Mouse (Mus musculus) cerebellum, adult 2 months (tissue): ENCODE results near the gene Mettl9. TPM values are rescaled to one million over a fixed set of nuclear protein-coding genes. Genes with fewer than 3 reads are reported as not detected.
A peak's percentile ranks its signal among the peaks of the same experiment; 100 is the strongest.

Experiments
- DNase-seq, 2 experiments: peaks; one replicate each; pipeline ENCODE4 v3.0.0; 2021
- H3K27ac ChIP-seq: fragments of 200-500 bp; 2 replicates; pipeline ENCODE4 v1.5.1; 2012; ENCODE audit warnings: low read length, control low read depth, inconsistent platforms; ENCODE audit not compliant: insufficient read depth
- H3K27me3 ChIP-seq: fragments of 200-500 bp; 2 replicates; pipeline ENCODE4 v1.6.1; 2012; ENCODE audit warnings: inconsistent platforms, mild to moderate bottlenecking, low read length, moderate library complexity; ENCODE audit not compliant: control insufficient read depth, insufficient read depth
- H3K4me1 ChIP-seq: fragments of 200-500 bp; 2 replicates; pipeline ENCODE4 v1.6.1; 2011; ENCODE audit warnings: low read length; ENCODE audit not compliant: control insufficient read depth, insufficient read depth
- H3K4me3 ChIP-seq: fragments of 200-500 bp; replicated peaks from 2 replicates; pipeline ENCODE3; 2011; ENCODE audit warnings: mild to moderate bottlenecking, low read depth, low read length, control low read depth; ENCODE audit not compliant: insufficient read depth
- CTCF ChIP-seq: fragments of 200-500 bp; IDR thresholded peaks from 2 replicates; pipeline ENCODE4 v1.5.1; 2011; ENCODE audit warnings: low read depth, mild to moderate bottlenecking, control low read depth, low read length, moderate library complexity, borderline replicate concordance; ENCODE audit not compliant: insufficient read depth
- POLR2A ChIP-seq: fragments of 200-500 bp; IDR thresholded peaks from 2 replicates; pipeline ENCODE4 v1.6.1; 2011; ENCODE audit warnings: low read length, control low read depth, borderline replicate concordance; ENCODE audit not compliant: insufficient read depth
- WGBS: fragments of 180-500 bp; shearing (Covaris S2); methylation state at CpG from one replicate; pipeline ENCODE4 v1.1.7; 2018; 5-methylcytosine and 5-hydroxymethylcytosine counted together
- polyA plus RNA-seq: library from polyadenylated mRNA; depleted of rRNA; stranded (reverse); fragments of >200 nt; gene quantifications from 2 replicates; pipeline ENCODE4 v1.2.3, GENCODE M21; 2012; rRNA removed

Mettl9 gene
- polyA plus RNA-seq, 1 experiment, result 46.6 TPM

DNA sequence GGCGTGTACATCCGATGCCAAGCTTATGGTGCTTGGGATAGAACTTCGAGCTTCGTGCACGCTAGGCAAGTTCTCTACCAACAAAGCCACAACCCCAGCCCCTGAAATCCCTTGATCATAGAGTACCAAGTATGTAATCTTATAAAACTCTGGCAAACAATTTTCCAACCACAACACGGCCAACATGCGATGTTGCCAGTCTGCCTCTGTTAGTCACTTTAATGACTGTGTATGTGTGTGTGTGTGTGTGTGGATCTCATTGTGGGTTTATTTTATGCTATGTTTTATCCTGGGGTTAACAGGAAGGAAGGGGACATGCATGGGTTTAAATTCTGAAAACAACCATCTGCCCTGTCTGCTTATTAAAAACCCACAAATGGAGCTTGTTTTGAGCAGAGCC, 56.5 kb downstream of the Mettl9 start:
- Histone ChIP-seq H3K27me3 (no peaks in the 10 kb centered on the region; the same call in 1 of the 2 replicates), H3K27ac (no peak overlapping the region), H3K4me3 (no peak overlapping the region), H3K4me1 (no peaks in the 10 kb centered on the region)
- no peak for DNase-seq
- WGBS, result 91% methylated on average over 7 of the region's 7 CpGs
- no peak for TF ChIP-seq POLR2A

DNA sequence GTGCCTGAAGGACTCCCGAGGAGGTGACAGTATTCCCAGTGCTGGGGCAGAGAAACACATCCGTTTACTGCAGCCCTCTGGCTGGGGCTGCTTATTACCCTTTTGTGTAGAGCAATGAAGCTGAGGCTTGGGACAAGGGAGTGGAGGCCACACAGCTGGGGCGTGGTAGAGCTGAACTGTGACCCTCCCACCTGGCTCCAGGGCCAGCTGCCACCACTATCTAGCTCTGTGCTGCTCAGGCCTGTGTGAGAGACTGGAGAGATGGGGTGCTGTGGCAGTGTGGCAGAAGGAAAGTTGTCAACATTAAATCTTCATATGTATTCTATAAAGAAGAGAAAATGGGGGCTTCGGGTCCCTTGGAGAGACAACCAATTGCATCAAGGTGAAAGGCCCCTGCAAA, 58.8 kb downstream of the Mettl9 start:
- WGBS, result 77% methylated on average over 4 of the region's 4 CpGs
- Histone ChIP-seq H3K4me3 (no peak overlapping the region), H3K4me1 (no peaks in the 10 kb centered on the region), H3K27ac (no peak overlapping the region), H3K27me3 (no peaks in the 10 kb centered on the region)
- no peak for TF ChIP-seq POLR2A
- TF ChIP-seq CTCF, result no peak
- no peak for DNase-seq

DNA sequence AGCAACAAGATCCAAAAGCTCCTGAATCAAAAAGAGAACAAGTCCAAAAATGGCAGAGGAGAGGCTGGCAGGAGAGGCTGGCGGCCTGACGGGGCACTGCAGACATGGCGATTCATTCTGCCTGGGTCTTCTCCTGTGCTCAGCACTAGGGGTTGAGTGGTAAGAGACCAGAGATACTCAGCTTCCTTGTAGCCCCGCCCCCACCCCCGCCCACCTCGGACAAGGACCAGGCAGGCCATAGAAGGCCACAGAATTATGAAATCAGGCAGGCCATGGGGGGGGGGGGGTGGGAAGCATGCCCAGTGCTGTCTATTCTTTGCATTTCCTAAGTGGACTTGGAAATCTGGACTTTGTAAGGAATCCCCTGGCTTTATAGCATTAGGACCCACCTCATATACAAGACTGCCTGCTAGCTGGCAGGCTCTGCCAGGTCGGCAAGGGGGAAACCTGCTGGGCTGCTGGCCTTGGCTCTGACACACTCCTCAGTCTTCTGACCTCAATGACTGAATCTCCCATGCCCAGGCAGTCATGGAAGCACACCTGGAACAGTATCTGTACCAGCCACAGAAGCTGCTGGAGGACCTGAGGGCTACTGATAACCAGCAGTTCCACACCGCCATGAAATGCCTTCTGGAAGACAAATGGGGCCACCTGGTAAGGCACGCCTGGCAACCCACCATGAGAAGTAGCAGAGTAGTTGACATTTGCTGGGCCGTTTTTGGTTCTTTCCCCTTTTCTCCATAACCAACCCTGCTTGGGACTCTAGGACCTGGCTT, 64.6 kb downstream of the Mettl9 start:
- Histone ChIP-seq H3K4me1 (no peaks in the 10 kb centered on the region), H3K4me3 (no peak overlapping the region), H3K27me3 (no peaks in the 10 kb centered on the region), H3K27ac (no peak overlapping the region)
- WGBS, result 64% methylated on average over 10 of the region's 10 CpGs
- TF ChIP-seq CTCF, result no peak
- no peak for TF ChIP-seq POLR2A
- no peak for DNase-seq

- 61% methylated on average over 3 of the region's 3 CpGs for WGBS
- H3K4me3 ChIP-seq, result no peak overlapping the region
- H3K27ac ChIP-seq, result no peak overlapping the region
- no peaks in the 10 kb centered on the region for H3K4me1 ChIP-seq
- no peak for DNase-seq
- no peaks in the 10 kb centered on the region for H3K27me3 ChIP-seq
- no peak for TF ChIP-seq CTCF
Measured at GRCm38 (mm10) chr7:121107851-121108250, 73.6 kb downstream of the Mettl9 start.

DNA sequence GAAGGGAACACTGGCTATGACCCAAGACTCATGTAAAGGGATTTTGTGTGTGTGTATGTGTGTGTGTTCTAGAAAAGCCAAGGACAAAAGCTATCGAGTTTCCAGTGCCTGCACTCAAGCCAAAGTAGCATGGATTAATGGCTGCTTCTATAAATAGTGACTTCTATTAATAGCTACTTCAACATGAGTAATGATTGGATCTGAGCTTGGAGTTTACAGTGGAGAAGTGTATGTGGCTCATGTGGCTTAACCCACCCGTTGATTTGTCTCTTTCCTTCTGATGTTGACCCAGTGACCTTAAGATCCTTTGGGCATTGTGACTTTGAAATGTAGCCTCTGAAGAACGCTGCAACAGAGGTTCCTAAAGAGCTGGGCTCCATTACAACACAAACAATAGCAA, 77.1 kb downstream of the Mettl9 start:
- Histone ChIP-seq H3K4me1 (no peaks in the 10 kb centered on the region), H3K27me3 (no peaks in the 10 kb centered on the region), H3K4me3 (no peak overlapping the region), H3K27ac (no peak overlapping the region)
- WGBS, result 27% methylated on average over 3 of the region's 3 CpGs
- TF ChIP-seq CTCF (no peak), POLR2A (no peak)
- no peak for DNase-seq

- Histone ChIP-seq H3K27me3 (no peaks in the 10 kb centered on the region), H3K27ac (no peak overlapping the region), H3K4me3 (no peak overlapping the region), H3K4me1 (no peaks in the 10 kb centered on the region)
- DNase-seq, result no peak
- TF ChIP-seq POLR2A (no peak), CTCF (no peak)
- 72% methylated on average over 3 of the region's 3 CpGs for WGBS
Measured at GRCm38 (mm10) chr7:121111762-121112161, 77.5 kb downstream of the Mettl9 start.

GRCm38 (mm10) chr7:121120143-121120818, 86.0 kb downstream of the Mettl9 start:
- DNase-seq, result peak; percentile 56 to 77
- TF ChIP-seq POLR2A, result no peak
- TF ChIP-seq CTCF, result peak; percentile 75
- no peak overlapping the region for H3K27ac ChIP-seq
- H3K4me3 ChIP-seq, result no peak overlapping the region
- no peaks in the 10 kb centered on the region for H3K4me1 ChIP-seq
- H3K27me3 ChIP-seq, result no peaks in the 10 kb centered on the region
- 10% methylated on average over 10 of the region's 10 CpGs for WGBS

Other genes starting within 250 kb of the Mettl9 start
- 0.08 TPM in 1 of 2 replicates, not detected in the other for gene Gm5737, start 222.1 kb upstream of the Mettl9 start, polyA plus RNA-seq
- 32.0 and 42.3 TPM in 2 replicates for gene Eef2k, start 191.6 kb upstream of the Mettl9 start, polyA plus RNA-seq
- gene Polr3e, start 116.7 kb upstream of the Mettl9 start, polyA plus RNA-seq, result 27.2 and 28.9 TPM in 2 replicates
- 41.7 and 50.2 TPM in 2 replicates for gene Cdr2, start 52.1 kb upstream of the Mettl9 start, polyA plus RNA-seq
- 0.54 and 0.61 TPM in 2 replicates for gene Mfsd13b, start 51.9 kb upstream of the Mettl9 start, polyA plus RNA-seq
- gene Igsf6, start 40.1 kb downstream of the Mettl9 start, polyA plus RNA-seq, result 0.14 and 0.28 TPM in 2 replicates
- 0.51 and 0.90 TPM in 2 replicates for gene Otoa, start 47.2 kb downstream of the Mettl9 start, polyA plus RNA-seq